Mouse (Mus musculus) right cerebral cortex, adult 2 months (tissue): Measurements from ENCODE around the gene Sec24b.

Experiments used
- DNase-seq, 2 experiments: peaks; one replicate each; pipeline ENCODE4 v3.0.0; 2021 to 2022; ENCODE audit warnings: low spot score in 2 of 2

The Sec24b gene

DNA sequence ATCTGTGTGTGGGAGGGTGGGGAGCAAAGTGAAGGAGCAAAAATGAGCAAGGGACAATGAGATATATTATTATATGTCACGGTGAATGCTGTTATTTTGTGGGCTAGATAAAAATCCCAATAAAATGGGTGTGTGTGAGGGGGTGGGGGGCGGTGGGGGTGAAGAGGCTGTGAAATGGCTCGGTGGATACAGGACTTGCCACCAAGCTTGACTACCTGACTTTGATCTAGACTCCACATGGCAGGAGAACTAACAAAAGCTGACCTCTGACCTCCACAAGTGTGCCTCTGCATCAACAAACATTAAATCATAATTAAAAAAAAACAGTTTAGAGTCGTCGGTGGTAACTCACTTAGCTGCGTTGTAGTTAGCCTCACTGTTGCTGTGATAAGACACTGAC is 81.8 kb downstream of the Sec24b start:
- DNase-seq = no peak

DNA sequence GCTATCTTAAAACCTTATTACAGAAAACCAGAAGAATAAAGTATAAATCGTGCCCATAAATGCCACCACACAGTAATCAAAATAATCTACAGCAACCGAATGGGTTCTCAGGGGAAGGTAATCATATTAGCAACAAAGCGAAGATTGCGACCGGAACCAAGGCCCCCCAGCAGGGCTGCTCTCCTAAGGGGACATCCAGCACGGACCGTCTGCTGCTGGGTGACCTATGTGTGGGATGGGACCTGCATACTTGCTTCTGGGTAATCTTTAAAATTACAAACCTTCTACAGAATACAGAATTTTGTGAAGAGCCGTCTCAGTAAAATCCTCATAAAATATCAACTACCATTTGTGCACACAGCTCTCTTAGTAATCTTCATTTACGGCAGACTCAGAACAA is 82.6 kb downstream of the Sec24b start:
- DNase-seq = no peak

DNA sequence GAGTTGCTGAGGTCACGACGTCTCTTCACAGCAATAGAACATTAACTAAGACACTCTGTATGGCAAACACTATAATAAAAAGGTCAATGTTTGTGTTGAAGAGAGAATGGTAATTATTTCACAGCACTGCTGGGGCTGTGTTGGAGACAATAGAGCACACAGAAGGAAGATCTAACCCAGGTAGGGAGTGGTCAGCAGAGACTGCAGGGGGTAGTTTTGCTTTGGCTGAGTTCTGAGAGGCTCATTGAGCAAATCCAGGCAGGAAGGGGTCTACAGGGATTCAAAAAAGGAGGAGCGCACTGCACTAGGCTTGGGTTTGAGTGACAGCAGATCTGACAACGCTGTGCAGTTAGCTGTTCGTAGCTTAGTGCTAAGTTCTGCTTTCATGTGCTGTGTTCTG is 85.0 kb downstream of the Sec24b start:
- DNase-seq = no peak

DNA sequence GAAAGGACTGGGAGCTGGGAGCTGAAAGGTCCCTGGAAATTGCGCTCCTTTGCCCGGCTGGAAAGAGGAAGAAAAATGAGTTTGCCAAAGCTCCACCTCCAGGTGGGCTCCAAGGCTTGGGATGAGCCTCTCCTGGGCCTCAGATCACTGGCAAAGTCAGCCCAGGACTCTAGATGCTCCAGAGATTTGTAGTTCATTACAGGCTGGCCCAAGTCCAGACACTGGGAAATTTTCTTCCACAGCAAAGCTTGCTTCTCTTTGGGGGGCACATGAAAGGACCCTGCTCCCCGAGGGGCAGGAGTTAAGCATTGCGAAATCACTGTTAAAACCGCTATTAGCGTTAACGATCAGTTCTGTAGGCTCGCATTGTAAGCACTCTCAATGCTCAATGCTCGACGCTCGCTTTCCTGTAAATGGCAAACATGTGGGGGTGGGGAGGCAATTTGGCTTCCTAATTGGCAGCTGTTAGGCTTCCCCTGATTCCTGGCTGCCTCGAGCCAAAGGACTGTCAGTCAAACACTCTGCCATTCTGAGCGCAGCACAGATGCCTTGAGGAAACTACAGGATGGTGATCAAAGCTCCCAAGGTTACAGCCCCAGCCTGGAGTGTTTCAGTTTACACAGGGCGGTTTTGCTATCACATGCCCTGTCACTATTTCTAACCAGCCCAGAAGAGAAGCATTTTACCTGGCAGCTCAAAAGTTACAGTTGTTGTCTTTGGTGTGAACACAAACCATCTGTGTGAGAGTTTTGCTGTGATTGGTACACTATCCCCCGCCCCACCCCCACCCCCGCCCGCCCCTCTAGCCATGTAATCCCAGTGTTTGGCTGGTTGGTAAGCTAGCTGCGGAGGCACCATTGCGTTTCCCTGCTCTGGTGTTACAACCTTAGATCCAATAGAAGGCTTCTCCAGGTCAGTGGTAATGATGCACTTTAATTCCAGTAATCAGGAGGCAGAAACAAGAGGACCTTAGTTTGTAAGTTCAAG is 90.5 kb downstream of the Sec24b start:
- DNase-seq = no peak

DNA sequence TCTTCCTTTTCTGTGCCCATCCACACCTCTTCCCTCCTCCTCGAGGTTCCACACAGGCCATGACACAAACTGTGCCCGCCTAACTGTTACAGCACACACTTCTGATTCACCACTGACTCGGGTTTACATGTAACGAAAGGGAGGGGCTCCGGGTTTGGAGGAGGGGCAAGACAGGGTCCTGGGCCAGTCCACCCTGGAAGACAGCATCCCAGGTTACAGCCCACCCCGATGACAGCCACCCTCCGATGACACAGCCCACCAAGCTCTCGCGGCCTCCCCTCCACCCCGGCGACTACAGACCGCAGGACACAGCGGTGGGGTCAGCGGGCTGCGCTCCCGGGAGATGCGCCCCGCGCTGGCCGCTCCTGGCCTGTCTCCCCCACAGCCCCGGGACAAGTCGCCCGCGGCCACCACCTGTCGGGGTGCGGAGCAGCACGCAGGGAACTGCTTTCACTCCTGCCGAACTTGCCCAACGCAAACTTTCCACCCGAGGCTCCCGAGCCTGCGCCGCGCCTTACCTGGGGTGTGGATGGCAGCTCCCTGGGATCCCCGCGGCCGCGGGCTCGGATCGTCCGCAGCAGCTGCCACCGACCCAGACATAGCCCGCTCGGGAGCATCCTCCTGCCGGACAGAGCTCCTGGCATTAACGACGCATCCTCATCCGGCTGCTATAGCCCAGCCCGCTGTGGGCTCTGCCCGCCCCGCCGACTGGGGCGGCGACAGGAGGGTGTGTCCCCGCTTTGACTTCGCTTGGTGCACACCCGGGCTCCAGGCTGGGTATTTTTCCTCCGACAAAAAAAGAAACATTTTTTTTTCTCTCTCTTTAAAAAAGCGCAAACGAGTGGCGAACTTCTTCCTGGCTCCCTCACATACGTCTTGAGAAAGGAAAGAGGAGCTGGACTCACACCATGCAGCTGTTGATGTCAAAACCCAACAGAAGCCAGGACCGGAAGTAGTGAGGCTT is 91.6 kb downstream of the Sec24b start, which contains the start of gene Mcub:
Gene Mcub, minus strand, starts transcription at position 775 of the 964 bp plus-strand sequence.
- DNase-seq = no peak

DNA sequence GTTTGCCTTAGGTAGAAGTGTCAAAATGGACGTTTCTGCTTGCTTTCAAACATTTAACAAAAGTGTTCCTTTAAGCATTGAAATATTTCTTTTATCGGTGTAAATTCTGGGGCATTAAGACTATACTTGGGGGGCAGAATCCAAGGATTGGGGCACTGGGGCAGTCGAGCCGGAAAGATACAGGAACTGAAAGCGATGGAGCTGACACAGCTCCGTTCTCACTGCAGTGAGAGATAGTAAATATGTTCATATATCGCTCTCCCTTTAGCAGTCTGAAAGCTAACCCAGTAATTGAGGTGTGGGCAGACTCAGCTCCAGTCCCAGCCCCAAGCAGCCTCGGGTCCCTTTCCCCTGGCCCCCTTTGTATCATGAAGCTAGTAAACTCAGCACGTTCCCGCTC is 92.3 kb downstream of the Sec24b start:
- DNase-seq = no peak

DNA sequence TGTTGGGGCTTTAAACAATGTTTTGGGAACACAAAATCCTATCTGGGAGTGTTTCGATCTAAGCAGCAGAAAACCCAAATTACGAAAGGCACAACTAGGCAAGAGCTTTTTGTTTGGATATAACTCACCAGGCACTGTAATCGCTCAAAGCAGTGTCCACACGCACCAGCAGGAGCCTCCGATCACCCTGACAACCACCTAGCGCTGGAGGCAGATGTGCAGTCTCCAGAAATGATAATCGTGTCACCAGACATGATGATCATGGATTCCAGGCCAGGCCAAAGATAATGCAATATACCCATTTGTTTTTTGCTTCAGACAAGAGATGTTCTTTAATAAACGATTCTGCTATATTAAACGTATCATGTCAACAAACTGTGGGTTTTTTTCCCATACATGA is 93.5 kb downstream of the Sec24b start:
- DNase-seq = no peak

DNA sequence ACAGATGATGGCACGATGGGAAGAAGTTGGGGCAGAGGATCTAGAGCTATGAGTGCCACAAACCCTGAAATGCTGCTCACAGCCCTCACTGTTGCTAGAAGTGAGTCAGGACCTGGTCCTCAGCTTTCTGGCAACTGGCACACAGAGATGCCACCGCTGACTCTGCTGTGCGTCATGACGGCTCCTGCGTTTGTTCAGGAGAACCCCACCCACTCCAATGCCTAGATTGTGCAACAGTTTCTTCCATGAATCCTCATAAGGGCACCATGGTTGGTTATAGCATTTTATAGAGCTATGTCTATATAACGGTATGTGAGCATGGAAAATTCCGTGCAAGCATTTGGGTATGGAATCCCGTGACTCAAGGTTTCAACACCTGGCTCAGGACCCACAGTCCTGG is 96.7 kb downstream of the Sec24b start:
- DNase-seq = no peak

DNA sequence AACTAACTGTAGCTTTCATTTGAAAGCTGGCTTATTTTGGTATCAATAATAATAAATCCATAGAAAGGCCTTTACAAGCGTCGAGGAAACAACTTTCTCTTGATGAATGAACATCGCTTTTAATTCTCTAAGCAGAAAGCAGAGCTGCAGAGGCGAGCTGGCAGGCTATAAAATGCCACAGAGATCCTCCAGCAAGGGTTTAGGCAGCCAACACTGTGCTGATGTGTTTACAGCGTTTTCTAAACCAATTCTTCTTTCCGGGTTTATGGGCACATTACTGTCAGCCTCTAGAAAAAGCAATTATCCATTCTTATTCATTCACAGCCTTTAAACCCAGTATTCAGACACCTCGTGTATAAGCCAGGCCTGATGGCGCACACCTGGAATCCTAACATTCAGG is 98.8 kb downstream of the Sec24b start:
- no peak for DNase-seq

DNA sequence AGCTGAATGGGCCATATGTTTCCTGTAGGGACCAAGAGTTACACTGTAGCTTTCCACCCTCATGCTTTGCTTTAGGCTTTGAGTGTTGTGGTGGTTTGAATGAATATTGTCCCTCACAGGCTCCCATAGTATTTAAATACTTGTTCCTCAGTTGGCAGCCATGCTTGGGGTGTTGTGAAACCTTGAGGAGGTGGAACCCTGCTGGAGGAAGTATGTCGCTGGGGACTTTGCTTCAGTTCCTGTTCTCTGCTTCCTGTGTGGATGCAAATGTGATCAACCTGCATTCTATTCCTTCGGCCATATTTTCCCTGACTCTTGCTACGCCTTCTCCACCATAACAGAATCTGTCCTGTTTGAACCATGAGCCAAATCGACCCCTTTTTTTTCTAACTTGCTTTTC is 108.1 kb downstream of the Sec24b start:
- no peak for DNase-seq

DNA sequence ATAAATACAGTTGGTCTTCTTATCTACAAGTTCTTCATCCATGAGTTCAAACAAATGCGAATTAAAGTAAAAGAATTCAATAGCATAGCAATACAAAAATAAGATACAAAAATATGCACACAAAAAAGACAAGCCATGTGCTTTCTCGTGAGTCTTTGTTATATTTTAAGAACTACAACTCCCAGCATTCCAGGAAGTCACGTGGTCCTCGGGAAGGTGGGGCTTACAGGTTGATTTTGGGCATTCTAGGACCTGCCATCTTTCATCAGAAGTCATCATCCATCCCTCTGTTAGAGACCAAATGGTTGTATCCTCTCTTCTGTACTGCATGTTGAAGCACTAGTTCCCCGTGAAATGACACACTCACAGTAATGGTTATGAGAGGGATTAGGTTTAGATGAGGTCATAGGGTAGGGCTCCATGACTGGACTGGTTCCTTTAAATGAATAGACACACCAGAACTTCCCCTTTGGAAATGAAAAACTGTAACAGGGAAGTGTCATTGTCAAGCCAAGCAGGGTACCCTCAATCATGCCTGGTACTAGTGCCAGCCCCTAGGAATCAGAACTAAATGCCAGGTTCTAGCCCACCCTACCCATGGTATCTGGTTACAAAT is 112.1 kb downstream of the Sec24b start:
- DNase-seq = no peak

DNA sequence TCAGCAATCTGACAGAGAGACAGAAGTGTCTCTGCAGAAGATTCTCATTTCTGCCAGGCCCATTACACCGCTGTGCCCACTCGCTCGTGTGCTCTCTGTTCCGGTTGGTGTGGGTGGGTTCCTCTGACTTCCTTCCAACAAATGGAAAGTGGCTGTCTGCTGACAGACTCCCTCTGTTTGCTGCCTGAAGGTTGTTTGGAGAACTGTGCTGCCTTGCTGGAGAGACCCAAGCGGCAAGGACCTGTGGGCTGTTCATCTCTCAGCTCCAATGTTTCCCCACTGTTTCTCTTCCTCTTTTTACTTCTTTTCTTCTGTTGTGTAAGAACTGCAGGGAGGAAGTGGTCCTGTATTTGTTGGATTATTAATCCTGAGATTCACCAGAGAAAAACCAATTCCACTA is 113.0 kb downstream of the Sec24b start:
- DNase-seq = peak; percentile 47 to 66

DNA sequence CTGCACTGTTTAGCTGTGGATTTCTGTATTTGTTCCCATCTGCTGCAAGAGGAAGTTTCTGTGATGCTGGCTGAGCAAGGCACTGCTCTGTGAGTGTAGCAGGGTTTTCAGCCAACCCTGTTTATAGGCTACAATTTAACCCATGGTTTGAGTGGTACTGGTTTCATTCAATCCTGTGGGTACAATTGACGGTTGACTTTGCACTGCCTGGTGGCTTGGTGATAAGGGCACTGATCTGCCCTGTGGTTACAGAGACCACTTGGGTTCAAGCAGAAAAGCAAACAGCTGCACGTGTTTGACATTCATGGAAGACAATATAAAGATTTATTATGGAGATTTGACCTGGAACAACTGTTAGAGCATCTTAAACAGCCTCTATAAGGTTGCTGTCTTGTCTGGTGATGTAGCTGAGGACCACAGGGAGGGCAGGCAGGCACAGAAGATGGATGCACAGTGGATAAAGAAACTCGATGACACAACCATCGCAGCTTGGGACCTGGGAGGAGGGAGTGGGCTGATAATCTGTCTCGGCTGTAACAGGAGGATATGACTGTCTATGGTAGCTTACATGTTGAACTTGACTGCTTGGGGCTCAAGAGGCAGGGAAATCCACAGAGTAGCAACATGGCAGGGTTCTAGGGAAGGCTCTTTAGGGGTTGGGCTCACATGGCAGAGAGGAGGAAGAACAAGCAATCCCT is 115.0 kb downstream of the Sec24b start:
- no peak for DNase-seq

DNA sequence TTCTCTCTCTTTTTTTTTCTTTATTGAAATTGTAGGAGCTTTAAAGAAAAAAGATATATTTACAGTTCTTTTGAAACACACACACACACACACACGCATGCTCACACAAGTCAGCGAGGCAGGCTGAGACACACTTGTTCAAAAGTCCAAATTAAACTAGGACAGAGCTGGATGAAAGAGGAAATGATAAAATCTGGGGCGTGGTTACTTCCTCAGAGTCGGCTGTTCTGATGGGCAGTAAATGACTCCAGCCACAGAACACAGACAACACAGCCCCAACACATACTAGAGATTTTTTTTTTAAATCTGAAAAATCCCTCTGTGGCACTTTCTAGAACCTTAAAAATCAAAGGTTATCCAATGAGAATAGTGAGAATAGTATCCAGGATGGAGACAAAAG is 117.5 kb downstream of the Sec24b start:
- no peak for DNase-seq

DNA sequence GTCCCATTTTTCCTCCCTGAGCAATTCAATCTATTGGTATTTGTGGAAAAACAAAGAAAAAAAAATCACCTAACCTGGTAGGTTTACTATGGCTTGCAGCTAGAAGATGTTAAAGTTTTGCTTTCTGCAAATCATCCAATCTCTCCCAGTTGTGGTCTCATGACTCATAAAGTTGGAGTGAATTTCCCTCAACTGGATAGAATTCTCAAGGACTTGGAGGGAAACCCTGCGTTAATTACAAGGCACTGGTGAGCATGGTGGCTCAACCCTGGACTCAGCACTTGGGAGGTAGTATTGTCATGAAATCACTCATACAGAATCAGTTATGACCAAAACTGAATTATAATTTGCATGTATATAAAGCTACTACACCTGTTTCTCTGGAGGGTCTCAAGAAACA is 120.1 kb downstream of the Sec24b start:
- DNase-seq = no peak

DNA sequence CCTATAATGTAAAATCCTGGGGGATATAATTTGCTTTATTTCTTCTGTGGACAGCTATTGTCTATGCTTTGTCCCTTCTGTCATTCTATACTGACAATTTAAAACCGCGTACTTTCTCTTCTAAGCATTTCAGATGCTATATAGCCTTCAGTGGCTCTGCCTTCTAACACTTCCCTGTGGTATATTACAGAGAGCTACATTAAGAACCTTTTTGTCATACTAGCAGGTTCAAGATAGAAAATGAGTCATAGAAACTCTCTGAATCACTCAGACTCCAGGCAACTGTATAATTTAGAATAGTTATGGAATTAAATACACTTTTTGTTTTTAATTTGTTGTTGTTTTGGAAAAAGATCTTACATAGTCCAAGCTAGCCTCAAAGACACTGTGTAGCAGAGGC is 120.6 kb downstream of the Sec24b start:
- DNase-seq = no peak

DNA sequence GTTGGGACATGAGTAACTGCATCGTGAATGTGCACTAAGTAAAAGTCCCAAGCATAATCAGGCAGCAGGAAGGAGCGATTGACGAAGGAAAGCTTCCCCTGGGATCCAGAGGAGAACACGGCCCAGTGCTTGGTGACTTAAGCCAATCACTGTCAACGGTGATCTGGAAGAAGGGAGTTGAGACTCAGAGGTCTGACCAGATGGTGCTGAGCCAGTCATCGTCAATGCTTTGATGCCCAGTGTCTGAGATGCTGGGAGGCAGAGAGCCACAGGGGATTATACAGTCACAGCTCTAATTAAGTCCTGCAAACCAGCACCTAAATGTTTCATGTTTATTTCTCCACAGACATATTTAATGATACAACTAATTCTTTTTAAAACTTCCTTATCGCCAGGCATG is 122.3 kb downstream of the Sec24b start:
- no peak for DNase-seq

DNA sequence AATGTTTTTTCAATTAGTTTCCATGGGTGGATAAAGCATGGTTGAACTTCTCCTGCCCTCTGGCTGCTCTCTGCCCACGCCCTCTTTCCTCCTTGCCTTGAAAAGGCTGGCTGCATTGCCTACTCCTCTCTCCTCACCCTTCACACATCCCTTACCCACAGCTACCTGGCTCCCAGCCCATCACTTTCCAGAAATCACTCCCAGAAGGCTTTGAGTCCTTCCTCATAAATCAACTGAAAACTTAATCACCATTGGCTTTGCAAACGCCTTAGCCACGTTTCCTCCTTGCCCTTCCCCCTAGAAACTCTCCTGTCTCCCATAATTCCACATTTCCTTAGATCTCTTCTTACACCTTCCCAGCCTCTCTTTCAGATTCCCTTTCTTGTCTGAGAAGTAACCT is 123.5 kb downstream of the Sec24b start:
- DNase-seq = no peak

DNA sequence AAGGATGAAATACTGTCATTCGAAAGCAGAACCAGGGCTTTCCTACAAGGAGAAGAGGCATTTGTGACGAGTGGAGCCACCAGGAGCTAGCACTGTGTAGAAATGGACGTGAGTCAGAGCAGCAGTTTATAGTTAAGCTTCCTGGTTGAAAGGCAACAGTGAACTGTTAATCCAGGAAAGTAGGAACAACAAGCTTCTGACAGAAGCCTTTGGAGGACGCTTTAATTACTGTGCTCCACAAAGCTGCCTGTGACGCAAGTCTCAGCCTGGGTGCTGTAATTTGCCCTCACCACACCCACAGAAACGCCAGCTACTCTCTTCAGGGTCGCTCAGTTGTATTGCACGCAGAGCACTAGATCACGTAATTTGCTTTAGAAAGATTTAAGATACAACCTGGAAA is 124.8 kb downstream of the Sec24b start:
- no peak for DNase-seq
